Mouse (Mus musculus) forebrain, embryonic 15.5 days (tissue): ENCODE results near the gene Katnbl1. TPM values are rescaled to one million over a fixed set of nuclear protein-coding genes. Genes with fewer than 3 reads are reported as not detected.

ENCODE experiments used
- ATAC-seq: fragments of 200-750 bp; cut with Nextera tagmentation; replicated peaks from 2 replicates; pipeline ENCODE4 v1.8.0; 2017; ENCODE audit warnings: mild to moderate bottlenecking, moderate TSS enrichment, moderate library complexity
- H3K27ac ChIP-seq: fragments of 300-500 bp; sonication (generic); replicated peaks from 2 replicates; pipeline ENCODE4 v1.5.1; 2015; ENCODE audit warnings: mild to moderate bottlenecking, inconsistent platforms
- H3K27me3 ChIP-seq: fragments of 300-500 bp; sonication (generic); 2 replicates; pipeline ENCODE4 v1.6.1; 2015; ENCODE audit warnings: inconsistent platforms
- H3K36me3 ChIP-seq: fragments of 300-500 bp; sonication (generic); 2 replicates; pipeline ENCODE4 v1.6.1; 2015; ENCODE audit warnings: mild to moderate bottlenecking, inconsistent platforms
- H3K4me1 ChIP-seq: fragments of 300-500 bp; sonication (generic); 2 replicates; pipeline ENCODE4 v1.6.1; 2015; ENCODE audit warnings: inconsistent platforms
- H3K4me2 ChIP-seq: fragments of 300-500 bp; sonication (generic); replicated peaks from 2 replicates; pipeline ENCODE4 v1.6.1; 2015; ENCODE audit warnings: mild to moderate bottlenecking, inconsistent platforms
- H3K4me3 ChIP-seq: fragments of 300-500 bp; sonication (generic); 2 replicates; pipeline ENCODE4 v1.5.1; 2015; ENCODE audit warnings: mild to moderate bottlenecking, inconsistent platforms
- H3K9ac ChIP-seq: fragments of 300-500 bp; sonication (generic); replicated peaks from 2 replicates; pipeline ENCODE4 v1.6.1; 2015; ENCODE audit warnings: mild to moderate bottlenecking, inconsistent platforms
- H3K9me3 ChIP-seq: fragments of 300-500 bp; sonication (generic); 2 replicates; pipeline ENCODE4 v1.6.1; 2016; ENCODE audit warnings: inconsistent platforms
- WGBS: fragments of 180-500 bp; shearing (Covaris S2); methylation state at CpG from one replicate; pipeline ENCODE4 v1.1.7; 2015; ENCODE audit warnings: mixed read lengths; 5-methylcytosine and 5-hydroxymethylcytosine counted together
- polyA plus RNA-seq: library from polyadenylated mRNA; unstranded; fragments of >200 nt; fragmentation: Nextera tagmentation; extraction: Ambion mirVana; gene quantifications from 2 replicates; pipeline ENCODE4 v1.2.1, GENCODE M21; 2015

Katnbl1 gene
- polyA plus RNA-seq, result 42.9 and 46.7 TPM in 2 replicates

- H3K36me3 ChIP-seq, result no peaks in the 10 kb centered on the region
- peak within 1 kb of the TSS; percentile 85 for H3K27ac ChIP-seq
- no peaks in the 10 kb centered on the region for H3K27me3 ChIP-seq
- H3K4me2 ChIP-seq, result peak within 1 kb of the TSS; percentile 48
- WGBS, result under 1% methylated on average over 69 of the region's 72 CpGs
- peak; percentile 99 for ATAC-seq
- H3K9ac ChIP-seq, result peak within 1 kb of the TSS; percentile 95
- H3K4me1 ChIP-seq, result peaks cover 18% of the 10 kb centered on the region
- H3K4me3 ChIP-seq, result peak within 1 kb of the TSS; percentile 92
- no peaks in the 10 kb centered on the region for H3K9me3 ChIP-seq
Observed at GRCm38 (mm10) chr2:112378973-112379898, at the start of gene Katnbl1. Gene Katnbl1 (plus strand): TSS chr2:112379211.

GRCm38 (mm10) chr2:112332051-112332898 is 46.7 kb upstream of the Katnbl1 start:
- no peak overlapping the region for H3K4me2 ChIP-seq
- no peak overlapping the region for H3K4me3 ChIP-seq
- 75% methylated on average over 4 of the region's 4 CpGs for WGBS
- no peak for ATAC-seq
- no peaks in the 10 kb centered on the region for H3K27me3 ChIP-seq
- H3K9me3 ChIP-seq, result no peaks in the 10 kb centered on the region
- no peak overlapping the region for H3K9ac ChIP-seq
- peaks cover 24% of the 10 kb centered on the region for H3K36me3 ChIP-seq
- no peak overlapping the region for H3K27ac ChIP-seq
- H3K4me1 ChIP-seq, result no peaks in the 10 kb centered on the region

- Histone ChIP-seq H3K4me3 (no peak overlapping the region), H3K27me3 (no peaks in the 10 kb centered on the region), H3K4me1 (no peaks in the 10 kb centered on the region), H3K9me3 (no peaks in the 10 kb centered on the region), H3K9ac (no peak overlapping the region), H3K27ac (no peak overlapping the region), H3K36me3 (peaks cover 52% of the 10 kb centered on the region), H3K4me2 (no peak overlapping the region)
- no peak for ATAC-seq
- WGBS, result 95% methylated on average over 6 of the region's 6 CpGs
Observed at GRCm38 (mm10) chr2:112337211-112337610, 41.8 kb upstream of the Katnbl1 start.

- no peak overlapping the region for H3K9ac ChIP-seq
- H3K27ac ChIP-seq, result no peak overlapping the region
- no peak for ATAC-seq
- no peak overlapping the region for H3K4me3 ChIP-seq
- no peaks in the 10 kb centered on the region for H3K4me1 ChIP-seq
- no peaks in the 10 kb centered on the region for H3K9me3 ChIP-seq
- no peaks in the 10 kb centered on the region for H3K27me3 ChIP-seq
- 86% methylated on average over 2 of the region's 2 CpGs for WGBS
- H3K36me3 ChIP-seq, result peaks cover 57% of the 10 kb centered on the region
- H3K4me2 ChIP-seq, result no peak overlapping the region
Observed at GRCm38 (mm10) chr2:112339736-112340135, 39.3 kb upstream of the Katnbl1 start.

- 76% methylated on average over 3 of the region's 3 CpGs for WGBS
- Histone ChIP-seq H3K4me3 (no peak overlapping the region), H3K27ac (no peak overlapping the region), H3K4me2 (no peak overlapping the region), H3K36me3 (peaks cover 53% of the 10 kb centered on the region), H3K4me1 (no peaks in the 10 kb centered on the region), H3K9ac (no peak overlapping the region), H3K9me3 (no peaks in the 10 kb centered on the region), H3K27me3 (no peaks in the 10 kb centered on the region)
- no peak for ATAC-seq
Observed at GRCm38 (mm10) chr2:112341117-112341516, 37.9 kb upstream of the Katnbl1 start.

GRCm38 (mm10) chr2:112348246-112348645 is 30.8 kb upstream of the Katnbl1 start:
- H3K27ac ChIP-seq, result no peak overlapping the region
- peaks cover 51% of the 10 kb centered on the region for H3K36me3 ChIP-seq
- H3K9me3 ChIP-seq, result no peaks in the 10 kb centered on the region
- H3K4me2 ChIP-seq, result no peak overlapping the region
- WGBS, result 91% methylated on average over 3 of the region's 3 CpGs
- no peak overlapping the region for H3K4me3 ChIP-seq
- no peaks in the 10 kb centered on the region for H3K4me1 ChIP-seq
- H3K27me3 ChIP-seq, result no peaks in the 10 kb centered on the region
- ATAC-seq, result no peak
- H3K9ac ChIP-seq, result no peak overlapping the region

- Histone ChIP-seq H3K36me3 (peaks cover 82% of the 10 kb centered on the region), H3K27me3 (no peaks in the 10 kb centered on the region), H3K27ac (no peak overlapping the region), H3K4me1 (no peaks in the 10 kb centered on the region), H3K4me2 (no peak overlapping the region), H3K9me3 (no peaks in the 10 kb centered on the region), H3K4me3 (no peak overlapping the region), H3K9ac (no peak overlapping the region)
- WGBS, result 88% methylated on average over 7 of the region's 7 CpGs
- ATAC-seq, result no peak
Observed at GRCm38 (mm10) chr2:112353685-112354455, 25.1 kb upstream of the Katnbl1 start.

GRCm38 (mm10) chr2:112359611-112360010 is 19.4 kb upstream of the Katnbl1 start:
- 0 out of 2 replicates have a peak, but pooled peaks have one; percentile 19 for ATAC-seq
- H3K36me3 ChIP-seq, result peaks cover 85% of the 10 kb centered on the region
- WGBS, result 70% methylated on average over 2 of the region's 2 CpGs
- H3K4me1 ChIP-seq, result no peaks in the 10 kb centered on the region
- H3K4me2 ChIP-seq, result no peak overlapping the region
- H3K4me3 ChIP-seq, result no peak overlapping the region
- no peaks in the 10 kb centered on the region for H3K9me3 ChIP-seq
- no peak overlapping the region for H3K9ac ChIP-seq
- no peak overlapping the region for H3K27ac ChIP-seq
- H3K27me3 ChIP-seq, result no peaks in the 10 kb centered on the region

- 92% methylated on average over 12 of the region's 12 CpGs for WGBS
Observed at GRCm38 (mm10) chr2:112360012-112360780, 18.8 kb upstream of the Katnbl1 start.

GRCm38 (mm10) chr2:112360781-112361169 is 18.2 kb upstream of the Katnbl1 start:
- WGBS, result 86% methylated on average over 2 of the region's 2 CpGs
- Histone ChIP-seq H3K4me3 (no peak overlapping the region), H3K4me2 (no peak overlapping the region), H3K36me3 (peaks cover 79% of the 10 kb centered on the region), H3K9ac (no peak overlapping the region), H3K27me3 (no peaks in the 10 kb centered on the region), H3K4me1 (no peaks in the 10 kb centered on the region), H3K27ac (no peak overlapping the region), H3K9me3 (no peaks in the 10 kb centered on the region)
- no peak for ATAC-seq

More at GRCm38 (mm10) chr2:112360012-112360780, 18.8 kb upstream of the Katnbl1 start:
- Histone ChIP-seq H3K4me3 (no peak overlapping the region), H3K27ac (no peak overlapping the region), H3K36me3 (peaks cover 85% of the 10 kb centered on the region), H3K9me3 (no peaks in the 10 kb centered on the region), H3K9ac (no peak overlapping the region), H3K4me2 (no peak overlapping the region), H3K27me3 (no peaks in the 10 kb centered on the region), H3K4me1 (no peaks in the 10 kb centered on the region)
- 0 out of 2 replicates have a peak, but pooled peaks have one; percentile 35 for ATAC-seq

- no peaks in the 10 kb centered on the region for H3K27me3 ChIP-seq
- H3K27ac ChIP-seq, result no peak overlapping the region; the same call in 1 of the 2 replicates
- WGBS, result 22% methylated on average over 15 of the region's 15 CpGs
- H3K4me1 ChIP-seq, result peaks cover 21% of the 10 kb centered on the region
- H3K4me2 ChIP-seq, result peak overlapping the region; percentile 95
- peak overlapping the region; percentile 96 for H3K4me3 ChIP-seq
- no peaks in the 10 kb centered on the region for H3K9me3 ChIP-seq
- peak overlapping the region; percentile 90 for H3K9ac ChIP-seq
- H3K36me3 ChIP-seq, result peaks cover 22% of the 10 kb centered on the region
- ATAC-seq, result peak; percentile 21; the same call in 1 of the 2 replicates
Observed at GRCm38 (mm10) chr2:112367222-112367621, 11.8 kb upstream of the Katnbl1 start.
